Mouse (Mus musculus): ENCODE measurements around the gene Nprl2.
A peak's percentile ranks its signal among the peaks of the same experiment; 100 is the strongest.
"Not testable (repeated sequence)": the region's sequence is repeated elsewhere in the genome, so short reads cannot be mapped to it uniquely, and the experiment has no call there.

Gene Nprl2

GRCm38 (mm10) chr9:107553541-107554318 is 11.7 kb downstream of the Nprl2 start:
- peak; percentile 54 to 67 for DNase-seq (ENCODE audit: low spot score in 2 of 2)

- peak; percentile 94 to 96 for DNase-seq (ENCODE audit: low spot score in 2 of 2)
Observed at GRCm38 (mm10) chr9:107554319-107554825, 12.3 kb downstream of the Nprl2 start.

GRCm38 (mm10) chr9:107555031-107555457 is 13.0 kb downstream of the Nprl2 start:
- DNase-seq (ENCODE audit: low spot score in 2 of 2), result peak in 1 of 2 experiments; percentile 49

GRCm38 (mm10) chr9:107555701-107556100 is 13.7 kb downstream of the Nprl2 start:
- DNase-seq (ENCODE audit: low spot score in 2 of 2), result no peak

- DNase-seq (ENCODE audit: low spot score in 2 of 2), result no peak
Observed at GRCm38 (mm10) chr9:107556346-107556745, 14.3 kb downstream of the Nprl2 start.

GRCm38 (mm10) chr9:107563029-107563581 is 21.1 kb downstream of the Nprl2 start, which contains the start of gene Tusc2:
Gene Tusc2 (plus strand): TSS chr9:107563255.
- DNase-seq (ENCODE audit: low spot score in 2 of 2), result peak; percentile 90 to 92

- not testable (repeated sequence) for DNase-seq (ENCODE audit: low spot score in 2 of 2)
Observed at GRCm38 (mm10) chr9:107565556-107565955, 23.5 kb downstream of the Nprl2 start.

GRCm38 (mm10) chr9:107566041-107566709 is 24.1 kb downstream of the Nprl2 start:
- peak; percentile 56 to 81 for DNase-seq (ENCODE audit: low spot score in 2 of 2)

- DNase-seq (ENCODE audit: low spot score in 2 of 2), result no peak
Observed at GRCm38 (mm10) chr9:107566855-107567254, 24.8 kb downstream of the Nprl2 start.

- DNase-seq (ENCODE audit: low spot score in 2 of 2), result no peak
Observed at GRCm38 (mm10) chr9:107567702-107568319, 25.8 kb downstream of the Nprl2 start, which contains the start of gene Hyal2. Gene Hyal2 (plus strand): TSS chr9:107567945.

- peak; percentile 68 to 75 for DNase-seq (ENCODE audit: low spot score in 2 of 2)
Observed at GRCm38 (mm10) chr9:107568331-107569261, 26.6 kb downstream of the Nprl2 start.

GRCm38 (mm10) chr9:107569270-107569669 is 27.2 kb downstream of the Nprl2 start:
- no peak for DNase-seq (ENCODE audit: low spot score in 2 of 2)

GRCm38 (mm10) chr9:107570016-107570415 is 28.0 kb downstream of the Nprl2 start:
- DNase-seq (ENCODE audit: low spot score in 2 of 2), result no peak

GRCm38 (mm10) chr9:107570845-107571244 is 28.8 kb downstream of the Nprl2 start:
- no peak for DNase-seq (ENCODE audit: low spot score in 2 of 2)

GRCm38 (mm10) chr9:107571534-107572326 is 29.7 kb downstream of the Nprl2 start:
- no peak for DNase-seq (ENCODE audit: low spot score in 2 of 2)

- no peak for DNase-seq (ENCODE audit: low spot score in 2 of 2)
Observed at GRCm38 (mm10) chr9:107572327-107572662, 30.3 kb downstream of the Nprl2 start.

GRCm38 (mm10) chr9:107573774-107574173 is 31.7 kb downstream of the Nprl2 start:
- not testable (repeated sequence) for DNase-seq (ENCODE audit: low spot score in 2 of 2)

- no peak for DNase-seq (ENCODE audit: low spot score in 2 of 2)
Observed at GRCm38 (mm10) chr9:107575579-107576356, 33.7 kb downstream of the Nprl2 start.

All from thymus, postnatal 10 days (tissue).